Mouse (Mus musculus) c-Kit-positive CD71-positive TER-119-positive erythroid progenitor cells, embryonic 14.5 days (primary cell): ENCODE results near the gene Evi5.

Experiments
- DNase-seq: peaks from one replicate; pipeline ENCODE4 v3.0.0-alpha.2; 2013; ENCODE audit warnings: low spot score

The Evi5 gene

DNA sequence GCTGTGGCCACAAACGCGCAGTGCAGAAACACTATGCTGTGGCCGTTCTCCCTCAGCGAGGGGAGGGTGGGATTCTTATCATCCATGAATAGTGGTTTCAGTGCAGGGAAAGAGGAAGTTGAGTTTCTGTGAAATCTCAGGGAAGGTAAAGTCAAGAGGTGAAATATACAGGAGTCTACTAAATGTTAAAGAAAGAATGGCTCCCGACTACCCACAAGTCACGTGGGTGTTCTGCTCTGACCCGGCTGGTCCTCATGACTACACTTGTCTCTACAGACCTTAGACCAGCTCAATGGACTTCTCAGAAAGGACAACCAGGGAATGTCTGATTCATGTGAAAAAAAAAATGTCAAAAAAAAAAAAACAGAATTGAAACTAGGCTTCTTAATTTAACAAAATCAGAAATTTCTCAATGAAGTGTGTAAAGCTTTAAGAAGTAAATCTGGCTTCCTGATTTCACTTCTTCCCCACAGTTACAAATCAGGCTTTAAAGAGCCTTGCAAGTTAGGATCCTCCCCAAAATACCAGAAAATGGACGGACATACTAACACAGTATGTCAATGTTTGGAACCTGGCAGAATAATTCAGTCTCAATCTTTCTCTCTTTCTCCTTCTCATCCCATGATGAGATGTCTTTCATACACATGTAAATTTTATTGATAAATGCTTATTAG lies 166.6 kb downstream of the Evi5 start:
- DNase-seq, result no peak

- DNase-seq, result no peak
These were observed 168.6 kb downstream of the Evi5 start for GRCm38 (mm10) chr5:107706262-107706661.

- no peak for DNase-seq
These were observed 169.2 kb downstream of the Evi5 start for GRCm38 (mm10) chr5:107705756-107706155.

DNA sequence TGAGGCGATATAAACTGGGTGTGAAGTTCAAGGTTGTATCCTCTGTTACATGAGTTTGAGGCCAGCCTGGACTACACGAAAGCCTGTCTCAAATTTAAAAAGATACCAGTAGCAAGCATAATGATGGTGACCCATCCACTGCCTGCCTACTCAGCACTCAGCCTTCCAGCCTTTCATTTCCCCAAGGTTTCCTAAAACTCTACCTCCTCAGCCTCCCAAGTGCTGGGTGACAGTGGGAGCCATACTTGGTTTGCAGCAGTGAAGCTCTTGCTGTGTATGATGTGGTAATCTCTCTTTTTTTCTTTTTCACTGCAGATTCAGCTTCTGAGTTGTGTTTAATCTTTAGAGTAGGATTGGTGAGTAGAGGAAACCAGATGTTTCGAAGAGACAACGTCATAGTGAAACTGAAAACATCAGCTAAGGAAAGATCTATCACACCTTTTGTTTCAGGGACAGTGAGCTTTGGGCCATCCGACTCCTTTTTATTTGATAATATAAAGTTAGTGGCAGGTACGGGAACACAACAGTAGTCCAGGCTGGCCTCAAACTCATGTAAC lies 171.6 kb downstream of the Evi5 start:
- no peak for DNase-seq

- no peak for DNase-seq
These were observed 173.2 kb downstream of the Evi5 start for GRCm38 (mm10) chr5:107701658-107702057.

DNA sequence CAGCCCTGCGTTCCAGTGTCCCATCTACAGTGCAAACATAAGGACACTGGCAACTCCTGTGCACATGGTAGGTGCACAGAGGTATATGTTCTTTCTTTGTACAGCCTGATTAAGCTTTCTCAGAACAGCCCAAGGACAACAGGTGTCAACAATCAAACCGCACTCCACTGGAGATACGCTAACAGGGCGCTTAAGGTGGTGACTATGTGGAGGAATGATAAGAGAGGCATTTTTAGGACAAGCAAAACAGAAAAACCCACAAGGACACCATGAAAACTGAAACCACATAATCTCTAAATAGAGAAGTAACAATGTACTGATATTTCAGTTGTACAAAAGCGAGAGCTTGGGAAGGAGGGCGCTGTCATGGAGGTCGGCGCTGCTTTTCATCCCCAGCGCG lies 174.0 kb downstream of the Evi5 start:
- DNase-seq, result no peak

DNA sequence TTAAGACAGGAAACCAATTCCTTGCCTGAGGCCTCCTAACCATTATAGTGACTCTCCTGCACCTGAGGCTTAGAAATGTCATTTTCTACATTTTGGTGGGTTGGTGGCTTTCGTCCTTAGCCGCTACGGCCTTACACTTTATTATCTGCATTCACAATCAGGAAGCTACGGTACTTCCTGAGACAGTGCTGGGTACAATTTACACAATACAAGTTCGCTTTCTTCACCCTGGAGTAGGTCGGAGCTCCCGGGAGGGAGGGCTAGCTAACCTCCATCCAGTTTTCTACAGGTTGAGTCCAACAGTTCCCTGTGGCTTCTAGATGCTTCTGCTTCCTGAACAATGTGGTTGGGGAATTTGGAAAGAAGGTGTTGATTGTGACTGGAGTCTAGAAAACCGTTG lies 176.0 kb downstream of the Evi5 start:
- DNase-seq, result no peak

DNA sequence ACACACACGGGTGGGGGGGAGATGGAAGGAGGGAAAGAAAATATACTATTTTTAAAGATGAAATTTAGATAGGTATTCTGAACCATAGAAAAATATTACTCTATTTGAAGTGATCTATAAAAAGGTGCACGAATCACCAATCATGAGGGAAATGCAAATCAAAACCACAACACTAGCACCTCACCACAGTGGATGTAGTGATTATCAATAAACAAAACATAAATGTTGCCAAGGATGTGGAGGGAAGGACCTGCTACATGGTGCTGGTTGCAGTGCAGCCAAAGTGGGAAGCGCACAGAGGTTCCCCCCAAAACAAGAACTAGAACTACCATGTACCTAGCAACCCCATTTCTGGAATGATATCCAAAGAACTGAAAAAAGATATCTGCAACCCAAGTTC lies 179.9 kb downstream of the Evi5 start:
- no peak for DNase-seq
